Mouse (Mus musculus): Measurements from ENCODE around the gene Anks3. TPM values are rescaled to one million over a fixed set of nuclear protein-coding genes. Genes with fewer than 3 reads are reported as not detected.

Gene Anks3
- polyA plus RNA-seq, 2 experiments, result 59.3 to 106 TPM

DNA sequence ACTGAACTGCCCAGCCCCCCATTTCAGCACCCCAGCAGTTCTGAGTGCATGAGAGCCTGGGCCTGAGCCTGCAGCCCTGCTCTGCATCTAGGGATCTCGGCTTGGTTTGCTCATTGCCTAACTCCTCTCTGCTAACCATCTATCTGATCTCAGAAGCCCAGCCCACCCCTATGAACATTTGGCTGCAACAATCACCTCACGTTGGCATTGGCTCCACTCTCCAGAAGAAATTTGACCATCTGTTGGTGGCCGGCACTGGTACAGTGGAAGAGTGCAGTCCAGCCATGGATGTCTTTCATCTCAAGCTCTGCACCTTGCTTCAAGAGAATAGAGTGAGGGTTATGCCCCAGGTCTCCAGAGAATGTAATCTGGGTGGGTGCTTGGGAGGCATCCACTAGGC, 6.6 kb downstream of the Anks3 start:
- peaks cover 50% of the 10 kb centered on the region for H3K36me3 ChIP-seq (ENCODE audit: control insufficient read depth, insufficient read depth, low read length)
- DNase-seq (ENCODE audit: low spot score), result no peak

GRCm38 (mm10) chr16:4956609-4957008, 7.4 kb downstream of the Anks3 start:
- ATAC-seq (ENCODE audit: low FRiP score, low read depth) (no peak), DNase-seq (ENCODE audit: low spot score) (no peak)
- Histone ChIP-seq H3K27me3 (ENCODE audit: control insufficient read depth, insufficient read depth, low read length) (no peaks in the 10 kb centered on the region), H3K4me3 (replicated peaks; ENCODE audit: low read length) (no peak overlapping the region), H3K4me1 (ENCODE audit: control insufficient read depth, insufficient read depth, low read length) (no peaks in the 10 kb centered on the region), H3K9me3 (ENCODE audit: control insufficient read depth, low read length) (no peaks in the 10 kb centered on the region), H3K27ac (replicated peaks; ENCODE audit: low read depth, low read length) (no peak overlapping the region), H3K36me3 (ENCODE audit: control insufficient read depth, insufficient read depth, low read length) (peaks cover 58% of the 10 kb centered on the region), H3K4me2 (replicated peaks; ENCODE audit: low read depth, low read length, severe bottlenecking) (no peak overlapping the region), H3K9ac (ENCODE audit: low read depth, low read length, severe bottlenecking) (no peak overlapping the region)
- 92% methylated on average over 3 of the region's 3 CpGs for WGBS
- no peak for TF ChIP-seq POLR2A (IDR thresholded peaks at IDR 0.05; ENCODE audit: borderline replicate concordance, extremely low read depth, insufficient read depth, insufficient read length)

More for the DNA sequence above, 6.6 kb downstream of the Anks3 start:
- H3K4me1 ChIP-seq (ENCODE audit: control insufficient read depth, insufficient read depth, low read length), result no peaks in the 10 kb centered on the region
- no peak for TF ChIP-seq POLR2A (IDR thresholded peaks at IDR 0.05; ENCODE audit: borderline replicate concordance, extremely low read depth, insufficient read depth, insufficient read length)
- H3K4me3 ChIP-seq (replicated peaks; ENCODE audit: low read length), result no peak overlapping the region
- 90% methylated on average over 3 of the region's 3 CpGs for WGBS
- H3K27ac ChIP-seq (replicated peaks; ENCODE audit: low read depth, low read length), result no peak overlapping the region
- no peaks in the 10 kb centered on the region for H3K27me3 ChIP-seq (ENCODE audit: control insufficient read depth, insufficient read depth, low read length)
- no peak overlapping the region for H3K4me2 ChIP-seq (replicated peaks; ENCODE audit: low read depth, low read length, severe bottlenecking)
- no peak for ATAC-seq (ENCODE audit: low FRiP score, low read depth)
- no peaks in the 10 kb centered on the region for H3K9me3 ChIP-seq (ENCODE audit: control insufficient read depth, low read length)
- H3K9ac ChIP-seq (ENCODE audit: low read depth, low read length, severe bottlenecking), result no peak overlapping the region

GRCm38 (mm10) chr16:4947378-4947777, 16.6 kb downstream of the Anks3 start:
- H3K36me3 ChIP-seq (ENCODE audit: control insufficient read depth, insufficient read depth, low read length), result peaks cover 80% of the 10 kb centered on the region
- no peak overlapping the region for H3K27ac ChIP-seq (replicated peaks; ENCODE audit: low read depth, low read length)
- no peak overlapping the region for H3K4me2 ChIP-seq (replicated peaks; ENCODE audit: low read depth, low read length, severe bottlenecking)
- H3K27me3 ChIP-seq (ENCODE audit: control insufficient read depth, insufficient read depth, low read length), result no peaks in the 10 kb centered on the region
- TF ChIP-seq POLR2A (IDR thresholded peaks at IDR 0.05; ENCODE audit: borderline replicate concordance, extremely low read depth, insufficient read depth, insufficient read length), result no peak
- no peak for DNase-seq (ENCODE audit: low spot score)
- ATAC-seq (ENCODE audit: low FRiP score, low read depth), result no peak
- no peak overlapping the region for H3K9ac ChIP-seq (ENCODE audit: low read depth, low read length, severe bottlenecking)
- H3K4me1 ChIP-seq (ENCODE audit: control insufficient read depth, insufficient read depth, low read length), result no peaks in the 10 kb centered on the region
- H3K9me3 ChIP-seq (ENCODE audit: control insufficient read depth, low read length), result no peaks in the 10 kb centered on the region
- no peak overlapping the region for H3K4me3 ChIP-seq (replicated peaks; ENCODE audit: low read length)
- 94% methylated on average over 4 of the region's 4 CpGs for WGBS

- H3K36me3 ChIP-seq (ENCODE audit: control insufficient read depth, insufficient read depth, low read length), result peaks cover 80% of the 10 kb centered on the region
- TF ChIP-seq POLR2A (IDR thresholded peaks at IDR 0.05; ENCODE audit: borderline replicate concordance, extremely low read depth, insufficient read depth, insufficient read length), result no peak
- H3K4me3 ChIP-seq (replicated peaks; ENCODE audit: low read length), result no peak overlapping the region
- H3K9ac ChIP-seq (ENCODE audit: low read depth, low read length, severe bottlenecking), result no peak overlapping the region
- no peaks in the 10 kb centered on the region for H3K9me3 ChIP-seq (ENCODE audit: control insufficient read depth, low read length)
- no peaks in the 10 kb centered on the region for H3K27me3 ChIP-seq (ENCODE audit: control insufficient read depth, insufficient read depth, low read length)
- 92% methylated on average over 3 of the region's 3 CpGs for WGBS
- DNase-seq (ENCODE audit: low spot score) (no peak), ATAC-seq (ENCODE audit: low FRiP score, low read depth) (no peak)
- no peaks in the 10 kb centered on the region for H3K4me1 ChIP-seq (ENCODE audit: control insufficient read depth, insufficient read depth, low read length)
- H3K27ac ChIP-seq (replicated peaks; ENCODE audit: low read depth, low read length), result no peak overlapping the region
- H3K4me2 ChIP-seq (replicated peaks; ENCODE audit: low read depth, low read length, severe bottlenecking), result no peak overlapping the region
Observed at GRCm38 (mm10) chr16:4946155-4946554, 17.9 kb downstream of the Anks3 start.

DNA sequence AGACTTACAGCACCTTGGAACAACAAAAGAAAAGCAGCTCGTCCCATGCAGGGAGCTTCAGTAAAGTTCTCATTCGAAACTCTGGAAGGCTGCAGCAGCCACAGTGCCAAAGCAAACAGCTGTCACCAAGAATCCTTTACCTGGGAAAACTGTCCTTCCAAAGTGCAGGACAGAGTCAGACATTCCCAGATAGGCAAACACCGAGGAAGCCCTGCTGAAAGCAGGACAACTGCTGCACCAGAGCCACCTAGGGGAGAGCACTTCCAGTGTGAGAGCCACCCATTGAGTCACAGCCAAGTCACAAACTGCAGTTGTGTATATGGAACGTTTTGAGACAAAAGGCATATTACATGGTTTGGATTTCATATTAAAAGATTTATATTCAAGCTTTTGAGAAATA, 18.6 kb downstream of the Anks3 start:
- Histone ChIP-seq H3K4me2 (replicated peaks; ENCODE audit: low read depth, low read length, severe bottlenecking) (no peak overlapping the region), H3K27ac (replicated peaks; ENCODE audit: low read depth, low read length) (no peak overlapping the region), H3K9ac (ENCODE audit: low read depth, low read length, severe bottlenecking) (no peak overlapping the region), H3K27me3 (ENCODE audit: control insufficient read depth, insufficient read depth, low read length) (no peaks in the 10 kb centered on the region), H3K36me3 (ENCODE audit: control insufficient read depth, insufficient read depth, low read length) (peaks cover 85% of the 10 kb centered on the region), H3K4me1 (ENCODE audit: control insufficient read depth, insufficient read depth, low read length) (no peaks in the 10 kb centered on the region), H3K9me3 (ENCODE audit: control insufficient read depth, low read length) (no peaks in the 10 kb centered on the region), H3K4me3 (replicated peaks; ENCODE audit: low read length) (no peak overlapping the region)
- no peak for TF ChIP-seq POLR2A (IDR thresholded peaks at IDR 0.05; ENCODE audit: borderline replicate concordance, extremely low read depth, insufficient read depth, insufficient read length)
- 83% methylated on average over 4 of the region's 4 CpGs for WGBS
- ATAC-seq (ENCODE audit: low FRiP score, low read depth) (no peak), DNase-seq (ENCODE audit: low spot score) (no peak)

DNA sequence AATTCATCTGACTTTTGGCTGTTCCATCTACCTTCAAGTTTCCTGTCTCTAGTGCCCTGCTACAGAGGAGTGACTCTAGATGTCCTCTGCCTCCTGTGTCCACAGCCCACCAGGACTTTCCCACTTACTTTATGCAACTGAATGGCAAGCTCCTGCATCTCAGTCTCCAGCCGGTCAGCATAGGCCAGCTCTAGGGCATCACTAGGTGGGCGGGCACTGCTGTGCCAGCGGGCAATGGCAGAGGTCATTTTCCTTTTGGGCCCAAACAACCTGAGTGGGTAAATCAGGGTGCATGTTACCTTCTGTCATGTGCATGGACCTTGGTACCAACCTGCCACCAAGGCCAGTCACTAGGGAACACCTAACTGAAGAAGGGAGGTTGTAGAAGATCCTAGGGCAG, 20.6 kb downstream of the Anks3 start:
- Histone ChIP-seq H3K4me3 (replicated peaks; ENCODE audit: low read length) (no peak overlapping the region), H3K27ac (replicated peaks; ENCODE audit: low read depth, low read length) (no peak overlapping the region), H3K4me1 (ENCODE audit: control insufficient read depth, insufficient read depth, low read length) (0 out of 2 replicates have a peak, but pooled peaks cover 5% of the 10 kb centered on the region), H3K9me3 (ENCODE audit: control insufficient read depth, low read length) (no peaks in the 10 kb centered on the region), H3K4me2 (replicated peaks; ENCODE audit: low read depth, low read length, severe bottlenecking) (no peak overlapping the region), H3K9ac (ENCODE audit: low read depth, low read length, severe bottlenecking) (no peak overlapping the region), H3K27me3 (ENCODE audit: control insufficient read depth, insufficient read depth, low read length) (no peaks in the 10 kb centered on the region), H3K36me3 (ENCODE audit: control insufficient read depth, insufficient read depth, low read length) (peaks cover 76% of the 10 kb centered on the region)
- 87% methylated on average over 3 of the region's 3 CpGs for WGBS
- no peak for ATAC-seq (ENCODE audit: low FRiP score, low read depth)
- DNase-seq (ENCODE audit: low spot score), result no peak
- TF ChIP-seq POLR2A (IDR thresholded peaks at IDR 0.05; ENCODE audit: borderline replicate concordance, extremely low read depth, insufficient read depth, insufficient read length), result no peak
